Mouse (Mus musculus) cerebellum, adult 18-20 months (tissue): ENCODE results near the gene Cplx2.

Experiments
- DNase-seq, 2 experiments: peaks; one replicate each; pipeline ENCODE4 v3.0.0; 2021

The Cplx2 gene

GRCm38 (mm10) chr13:54404205-54404604 is 33.1 kb downstream of the Cplx2 start:
- DNase-seq: no peak

GRCm38 (mm10) chr13:54405805-54406204 is 34.7 kb downstream of the Cplx2 start:
- no peak for DNase-seq

DNA sequence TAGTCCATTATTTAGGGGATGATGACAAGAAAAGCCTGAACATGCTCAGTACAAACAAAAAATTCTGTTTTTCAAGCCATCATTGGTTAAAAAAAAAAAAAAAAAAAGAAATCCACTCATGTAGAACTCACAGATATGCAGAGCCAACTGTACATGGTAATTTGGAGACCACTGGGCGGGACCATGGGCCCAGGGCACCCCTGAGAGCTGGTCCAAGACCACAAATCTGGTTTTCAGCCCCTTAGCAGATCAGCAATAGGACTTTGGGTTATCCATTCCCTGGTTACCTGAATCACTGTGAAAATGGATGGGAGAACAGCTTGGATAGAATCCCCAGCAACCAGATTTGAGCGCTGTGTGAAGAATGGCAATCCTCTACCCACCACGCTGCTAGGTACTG is 40.5 kb downstream of the Cplx2 start:
- no peak for DNase-seq

- DNase-seq: no peak
Observed at GRCm38 (mm10) chr13:54412236-54412635, 41.1 kb downstream of the Cplx2 start.

DNA sequence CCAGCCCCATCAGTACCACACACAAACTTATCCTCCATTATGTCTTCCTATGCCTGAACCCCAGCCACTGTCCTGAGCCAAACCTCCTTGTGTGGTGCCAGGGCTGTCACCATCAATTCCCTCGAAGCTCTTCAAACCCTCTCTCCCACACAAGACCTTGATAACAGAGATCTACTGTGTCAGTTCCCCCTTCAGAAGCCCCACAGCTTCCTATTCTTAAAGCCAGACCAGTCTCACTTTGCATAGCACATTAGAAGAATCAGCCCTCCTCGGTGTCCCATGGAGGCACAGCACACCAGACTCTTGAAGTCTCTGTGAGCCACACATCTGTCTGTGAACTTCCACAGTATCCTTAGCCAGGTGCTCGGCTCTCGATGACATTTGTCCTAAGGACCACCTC is 41.6 kb downstream of the Cplx2 start:
- DNase-seq: no peak

GRCm38 (mm10) chr13:54415059-54415458 is 43.9 kb downstream of the Cplx2 start:
- no peak for DNase-seq

DNA sequence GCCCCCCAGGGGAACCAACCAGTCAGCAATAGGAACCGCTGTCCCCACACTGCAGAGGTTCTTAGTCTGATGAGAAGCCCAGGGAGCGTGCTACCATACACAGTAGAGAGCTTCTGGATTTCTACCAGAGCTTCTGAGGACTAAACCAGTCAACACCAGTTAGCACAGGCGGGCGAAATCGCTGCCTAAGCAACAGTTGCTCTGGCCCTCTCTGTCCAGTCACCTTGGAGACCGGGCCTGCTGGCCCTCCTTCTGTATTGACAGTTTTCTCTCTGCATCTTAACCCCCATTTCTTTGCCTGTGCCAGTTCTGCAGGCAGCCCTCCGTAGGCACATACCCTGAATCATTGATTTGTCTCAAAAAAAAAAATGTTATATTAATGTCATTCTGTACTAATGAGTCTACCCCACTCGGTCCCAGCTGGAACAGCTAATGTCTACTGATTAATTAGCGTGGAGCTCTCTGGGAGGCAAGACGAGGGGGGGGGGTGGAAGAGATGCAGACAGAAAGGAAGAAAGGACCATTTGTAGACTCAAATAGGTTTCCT is 47.7 kb downstream of the Cplx2 start:
- no peak for DNase-seq

GRCm38 (mm10) chr13:54420226-54420625 is 49.1 kb downstream of the Cplx2 start:
- no peak for DNase-seq

DNA sequence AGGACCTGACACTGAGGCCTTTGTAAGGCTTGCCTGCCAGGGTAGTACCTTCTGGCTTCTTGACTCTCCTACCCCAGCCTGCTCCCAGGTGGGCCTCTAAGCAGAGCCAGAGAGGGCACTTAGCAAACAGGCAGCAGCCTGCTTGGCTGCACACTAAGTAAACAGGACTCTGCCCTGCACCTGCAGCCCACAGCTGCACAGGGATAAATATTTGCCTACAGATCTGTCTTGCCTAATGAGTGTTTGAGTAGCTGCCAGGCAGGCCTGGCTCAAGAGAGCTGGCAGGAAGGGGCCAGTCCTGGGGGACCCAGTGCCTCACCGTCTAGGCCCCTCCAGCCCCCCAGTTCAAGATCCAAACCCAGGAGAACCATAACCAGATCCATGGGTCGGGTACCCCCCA is 54.1 kb downstream of the Cplx2 start:
- no peak for DNase-seq

DNA sequence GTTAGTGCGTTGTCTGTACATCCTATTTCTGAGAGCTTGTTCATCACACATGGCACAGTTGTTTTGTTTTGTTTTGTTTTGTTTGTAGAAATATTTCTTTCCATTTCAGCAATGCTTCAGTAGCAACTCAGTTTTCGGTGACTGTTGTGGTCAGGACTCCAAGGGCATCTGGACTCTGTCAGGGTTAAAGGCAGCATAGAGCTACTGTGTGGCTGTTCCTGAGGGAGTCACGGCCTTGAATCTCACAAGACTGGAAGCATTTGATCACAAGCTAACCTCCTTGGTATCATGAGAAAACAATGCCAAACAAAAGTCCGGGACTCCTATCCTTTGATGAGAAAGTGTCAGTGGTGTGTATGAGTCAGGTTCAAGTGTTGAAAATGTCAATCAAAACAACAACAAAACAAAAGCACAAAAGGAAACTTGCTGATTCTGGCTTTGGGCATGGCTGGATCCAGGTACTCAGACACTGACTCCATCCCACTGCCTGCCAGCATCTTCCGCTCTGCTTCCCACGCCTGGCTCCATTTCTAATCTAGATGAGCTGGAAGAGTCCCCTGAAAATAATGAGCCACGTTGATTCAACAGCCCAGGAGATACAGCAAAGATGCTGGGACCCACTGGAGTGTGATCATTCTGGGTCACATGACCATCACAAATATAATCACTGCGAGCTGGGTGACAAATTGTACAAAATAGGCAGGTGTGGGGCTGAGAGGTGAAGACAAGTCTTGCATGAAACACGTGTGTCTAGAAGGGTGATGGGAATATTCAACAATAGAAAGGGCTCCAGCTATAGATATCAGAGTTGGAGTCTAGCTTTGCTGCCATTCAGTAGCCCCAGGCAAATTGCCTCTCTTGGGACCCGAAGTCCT is 55.9 kb downstream of the Cplx2 start:
- DNase-seq: no peak

GRCm38 (mm10) chr13:54428771-54429170 is 57.6 kb downstream of the Cplx2 start:
- no peak for DNase-seq

GRCm38 (mm10) chr13:54430051-54430450 is 58.9 kb downstream of the Cplx2 start:
- DNase-seq: no peak

- no peak for DNase-seq
Observed at GRCm38 (mm10) chr13:54431161-54431560, 60.0 kb downstream of the Cplx2 start.
